Mouse (Mus musculus): ENCODE measurements around the gene Ephb3.
"Not testable (repeated sequence)": the region's sequence is repeated elsewhere in the genome, so short reads cannot be mapped to it uniquely, and the experiment has no call there.

DNA sequence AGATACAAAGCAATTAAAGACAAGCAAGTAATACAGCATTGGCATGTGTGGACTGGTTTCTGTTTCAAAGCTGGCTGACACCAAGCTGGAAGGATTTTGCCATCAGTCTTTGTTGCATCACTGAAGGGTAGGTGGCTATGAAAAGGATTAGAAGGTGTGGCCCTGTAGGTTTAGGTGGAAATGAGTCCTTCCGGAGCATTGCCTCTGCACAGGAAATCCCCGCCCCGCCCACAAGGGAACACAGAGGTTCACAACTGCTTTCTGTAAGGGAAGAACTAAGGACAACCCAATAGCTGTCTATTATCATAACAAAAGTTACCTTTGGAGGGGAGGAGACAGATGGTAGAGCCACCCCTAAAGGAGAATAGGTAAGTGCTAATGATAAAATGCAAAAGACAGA lies 41.1 kb upstream of the Ephb3 start:
- not testable (repeated sequence) for TF ChIP-seq CTCF (IDR thresholded peaks at IDR 0.05; ENCODE audit: control insufficient read depth, insufficient read depth, insufficient replicate concordance, low read depth, low read length); POLR2A (IDR thresholded peaks at IDR 0.05; ENCODE audit: control insufficient read depth, low read depth, low read length)

Data from testis, adult 2 months (tissue).